Mouse (Mus musculus): ENCODE data around the gene Macrod1. TPM values are rescaled to one million over a fixed set of nuclear protein-coding genes. Genes with fewer than 3 reads are reported as not detected.

The Macrod1 gene
- polyA plus RNA-seq, 1 experiment from 2014 or later: 12.3 TPM

DNA sequence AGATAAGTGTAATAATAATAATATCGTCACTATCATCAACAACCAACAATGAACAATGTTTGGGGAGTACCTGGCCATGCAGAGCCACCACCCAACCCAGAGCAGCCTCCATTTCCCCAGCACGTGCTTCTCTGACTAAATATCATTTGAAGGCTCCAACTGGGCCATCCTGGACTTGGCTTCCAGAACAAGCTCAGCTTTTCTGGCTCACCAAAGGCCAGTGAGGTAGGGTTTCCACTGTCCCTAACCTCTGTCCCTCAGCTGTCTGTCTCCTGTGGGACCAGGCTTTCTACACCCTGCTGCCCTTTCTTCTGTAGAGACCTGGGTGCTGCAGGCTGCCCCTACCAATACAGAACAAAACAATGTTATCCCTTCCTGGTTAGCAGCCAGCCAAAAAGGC, 50.0 kb downstream of the Macrod1 start:
- H3K4me3 ChIP-seq (replicated peaks): no peak overlapping the region
- no peak overlapping the region for H3K9ac ChIP-seq (replicated peaks)
- no peaks in the 10 kb centered on the region for H3K36me3 ChIP-seq
- H3K27ac ChIP-seq: no peak overlapping the region
- ATAC-seq (ENCODE audit: insufficient number of reproducible peaks, insufficient read depth, low FRiP score, low TSS enrichment, low read depth): no peak
- peaks cover 59% of the 10 kb centered on the region for H3K4me1 ChIP-seq (replicated peaks)
- peaks cover 73% of the 10 kb centered on the region for H3K27me3 ChIP-seq
- no peak overlapping the region for H3K4me2 ChIP-seq
- no peaks in the 10 kb centered on the region for H3K9me3 ChIP-seq
- 92% methylated on average over 2 of the region's 2 CpGs for WGBS

DNA sequence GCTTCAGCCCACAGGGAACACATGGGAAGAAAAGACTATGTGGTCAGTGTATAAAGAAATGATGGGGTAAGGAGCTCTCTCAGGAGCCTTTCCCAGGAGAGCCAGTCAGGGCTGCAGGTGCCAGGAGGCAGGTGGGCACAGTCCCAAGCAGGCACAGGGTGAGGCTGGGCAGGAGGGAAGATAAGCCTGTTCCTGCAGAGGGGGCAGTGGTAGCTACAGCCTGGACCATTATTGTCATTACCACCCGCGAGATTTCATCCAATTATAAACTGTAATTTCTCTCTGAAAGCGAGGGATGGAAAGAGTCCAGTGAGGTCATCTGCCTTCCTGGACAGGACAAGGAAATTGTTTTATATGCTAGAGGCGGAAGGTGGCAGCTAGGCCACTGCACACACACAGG, 50.6 kb downstream of the Macrod1 start:
- Histone ChIP-seq H3K4me1 (replicated peaks) (peaks cover 65% of the 10 kb centered on the region), H3K9ac (replicated peaks) (no peak overlapping the region), H3K4me2 (no peak overlapping the region), H3K9me3 (no peaks in the 10 kb centered on the region), H3K36me3 (no peaks in the 10 kb centered on the region), H3K27ac (no peak overlapping the region), H3K27me3 (peaks cover 72% of the 10 kb centered on the region), H3K4me3 (replicated peaks) (no peak overlapping the region)
- ATAC-seq (ENCODE audit: insufficient number of reproducible peaks, insufficient read depth, low FRiP score, low TSS enrichment, low read depth): no peak
- 79% methylated on average over 4 of the region's 4 CpGs for WGBS

DNA sequence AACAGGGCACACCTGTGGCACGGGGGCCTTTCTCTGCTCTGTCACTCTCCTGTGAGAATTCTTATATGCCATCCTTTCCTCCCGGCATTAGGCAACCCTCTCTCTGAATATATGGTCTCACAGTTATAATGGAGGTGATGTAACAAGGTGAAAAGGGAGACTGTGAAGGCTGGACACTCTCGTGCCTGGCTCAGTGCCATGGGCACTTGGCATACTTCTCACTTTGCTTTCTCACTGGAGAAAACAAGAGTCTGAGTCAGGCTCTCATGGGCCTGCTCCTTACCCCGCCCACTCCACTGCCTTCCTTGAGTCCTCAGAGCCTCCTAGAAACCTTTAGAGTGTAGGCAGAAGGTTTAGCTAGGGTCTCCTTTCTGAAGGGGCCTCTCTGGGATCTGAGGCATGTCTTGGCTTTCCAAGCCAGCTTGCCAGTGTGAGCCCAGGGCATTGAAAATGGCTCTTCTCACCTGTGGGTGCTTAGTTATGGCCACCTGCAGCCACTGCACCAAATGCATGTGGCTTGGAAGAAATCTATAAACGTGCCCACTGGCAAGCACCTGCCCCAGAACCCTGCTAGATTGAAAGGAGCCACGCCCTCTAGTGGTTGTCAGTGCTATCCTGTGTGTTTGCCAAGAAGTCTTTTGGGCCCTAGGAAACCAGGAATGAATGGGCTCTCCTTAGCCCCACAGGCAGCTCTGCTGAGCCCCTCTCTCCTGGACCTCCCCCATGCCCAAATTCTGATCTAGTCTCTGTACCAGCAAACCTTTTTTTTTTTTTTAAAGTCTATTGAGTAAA, 51.7 kb downstream of the Macrod1 start:
- H3K27me3 ChIP-seq: peaks cover 64% of the 10 kb centered on the region
- no peak overlapping the region for H3K9ac ChIP-seq (replicated peaks)
- H3K9me3 ChIP-seq: no peaks in the 10 kb centered on the region
- H3K4me1 ChIP-seq (replicated peaks): peaks cover 68% of the 10 kb centered on the region
- ATAC-seq (ENCODE audit: insufficient number of reproducible peaks, insufficient read depth, low FRiP score, low TSS enrichment, low read depth): no peak
- no peak overlapping the region for H3K4me2 ChIP-seq
- no peak overlapping the region for H3K27ac ChIP-seq
- 60% methylated on average over 6 of the region's 6 CpGs for WGBS
- no peak overlapping the region for H3K4me3 ChIP-seq (replicated peaks)
- no peaks in the 10 kb centered on the region for H3K36me3 ChIP-seq

DNA sequence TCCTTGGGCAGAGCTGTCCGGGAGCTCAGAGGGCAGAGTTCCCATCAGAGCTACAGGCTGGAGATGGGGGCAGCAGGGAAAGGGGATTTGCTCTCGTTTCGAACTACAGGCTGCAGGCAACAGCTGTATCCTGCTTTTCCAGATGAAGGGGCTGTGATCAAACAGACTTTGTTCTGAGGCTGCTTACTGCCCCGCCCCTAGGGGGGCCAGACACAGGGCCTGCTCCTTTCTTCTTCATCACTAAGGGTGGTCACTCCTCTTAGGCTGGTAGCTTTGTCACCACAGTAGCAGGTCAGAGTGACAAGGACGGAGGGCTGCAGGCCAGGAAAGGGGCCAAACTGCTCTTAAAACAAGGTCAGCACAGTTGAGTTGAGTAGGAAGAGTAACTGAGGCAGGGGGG, 53.5 kb downstream of the Macrod1 start:
- peak overlapping the region; percentile 28; the same call in 1 of the 2 replicates for H3K9ac ChIP-seq (replicated peaks)
- H3K27me3 ChIP-seq: peaks cover 57% of the 10 kb centered on the region
- H3K27ac ChIP-seq: peak overlapping the region; percentile 60
- no peak overlapping the region for H3K4me3 ChIP-seq (replicated peaks)
- no peaks in the 10 kb centered on the region for H3K9me3 ChIP-seq
- ATAC-seq (ENCODE audit: insufficient number of reproducible peaks, insufficient read depth, low FRiP score, low TSS enrichment, low read depth): no peak
- peaks cover 68% of the 10 kb centered on the region for H3K4me1 ChIP-seq (replicated peaks)
- H3K36me3 ChIP-seq: no peaks in the 10 kb centered on the region
- WGBS: 7% methylated on average over 5 of the region's 5 CpGs
- H3K4me2 ChIP-seq: 0 out of 2 replicates have a peak overlapping the region, but pooled peaks have one; percentile 0

DNA sequence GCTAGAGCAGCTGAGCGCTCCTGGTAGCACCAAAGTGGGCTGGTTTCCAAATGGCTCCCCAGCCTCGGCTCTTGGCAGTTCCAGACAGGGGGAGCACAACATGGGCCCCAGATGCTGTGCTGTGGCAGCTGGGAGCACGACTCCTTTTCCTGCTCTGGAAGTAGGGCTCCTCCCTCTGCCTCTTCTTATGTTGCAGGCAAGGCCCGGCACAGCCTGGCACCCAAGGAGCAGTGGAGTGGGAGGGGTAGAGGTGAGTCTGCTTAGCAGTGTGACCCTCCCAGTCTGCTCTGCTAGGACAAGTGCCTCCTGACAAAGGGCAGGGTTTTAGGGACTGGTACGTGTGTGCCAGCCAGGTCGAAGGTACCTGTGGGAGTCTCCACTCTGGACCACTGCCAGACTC, 54.3 kb downstream of the Macrod1 start:
- ATAC-seq (ENCODE audit: insufficient number of reproducible peaks, insufficient read depth, low FRiP score, low TSS enrichment, low read depth): no peak
- peak overlapping the region; percentile 60; the same call in 1 of the 2 replicates for H3K27ac ChIP-seq
- 0 out of 2 replicates have a peak overlapping the region, but pooled peaks have one; percentile 0 for H3K4me2 ChIP-seq
- WGBS: 40% methylated on average over 6 of the region's 6 CpGs
- peaks cover 69% of the 10 kb centered on the region for H3K4me1 ChIP-seq (replicated peaks)
- H3K9me3 ChIP-seq: no peaks in the 10 kb centered on the region
- no peaks in the 10 kb centered on the region for H3K36me3 ChIP-seq
- peaks cover 55% of the 10 kb centered on the region for H3K27me3 ChIP-seq
- no peak overlapping the region for H3K9ac ChIP-seq (replicated peaks)
- no peak overlapping the region for H3K4me3 ChIP-seq (replicated peaks)

DNA sequence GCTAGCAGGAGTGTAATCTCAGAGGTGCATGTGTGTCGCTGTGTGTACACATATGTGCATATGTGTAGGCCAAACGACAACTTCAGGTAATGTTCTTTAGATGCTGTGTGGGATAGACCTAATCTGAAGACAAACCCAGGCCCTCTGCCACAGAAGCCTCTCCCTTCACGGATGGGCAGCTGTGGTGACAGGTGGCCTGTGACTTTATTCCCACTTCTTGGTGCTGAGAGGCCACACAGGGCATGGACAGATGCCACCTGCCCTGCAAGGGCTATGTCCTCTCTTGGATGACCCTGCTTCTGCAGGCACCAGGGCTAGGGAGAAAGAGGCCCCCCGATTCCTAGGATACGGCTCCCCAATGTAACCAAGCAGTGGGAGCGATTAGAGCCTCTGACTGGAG, 54.7 kb downstream of the Macrod1 start:
- peaks cover 74% of the 10 kb centered on the region for H3K4me1 ChIP-seq (replicated peaks)
- no peak for ATAC-seq (ENCODE audit: insufficient number of reproducible peaks, insufficient read depth, low FRiP score, low TSS enrichment, low read depth)
- H3K27me3 ChIP-seq: peaks cover 55% of the 10 kb centered on the region
- no peaks in the 10 kb centered on the region for H3K36me3 ChIP-seq
- no peak overlapping the region for H3K9ac ChIP-seq (replicated peaks)
- H3K4me2 ChIP-seq: no peak overlapping the region
- H3K27ac ChIP-seq: no peak overlapping the region
- H3K4me3 ChIP-seq (replicated peaks): no peak overlapping the region
- H3K9me3 ChIP-seq: no peaks in the 10 kb centered on the region
- WGBS: 85% methylated on average over 6 of the region's 6 CpGs

DNA sequence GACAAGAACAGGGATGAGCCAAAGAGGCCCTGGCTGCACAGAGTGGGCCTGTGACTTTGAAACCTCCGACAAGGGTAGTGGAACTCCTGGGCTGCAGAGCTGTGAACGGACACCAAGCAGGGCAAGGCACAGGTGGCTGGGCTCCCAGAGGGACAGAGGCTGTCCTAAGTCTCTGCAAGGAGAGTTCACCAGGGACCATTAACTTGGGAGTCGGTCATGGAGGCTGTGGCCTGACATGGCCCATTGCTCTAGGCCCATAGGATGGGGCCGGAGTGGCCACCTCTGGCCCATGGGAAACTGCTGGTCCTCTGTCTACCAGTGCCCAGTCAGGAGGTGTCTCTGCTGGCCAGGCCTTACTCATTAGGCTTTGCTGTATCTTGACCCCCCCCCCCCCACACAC, 55.1 kb downstream of the Macrod1 start:
- no peak overlapping the region for H3K9ac ChIP-seq (replicated peaks)
- H3K9me3 ChIP-seq: no peaks in the 10 kb centered on the region
- ATAC-seq (ENCODE audit: insufficient number of reproducible peaks, insufficient read depth, low FRiP score, low TSS enrichment, low read depth): no peak
- 88% methylated on average over 4 of the region's 4 CpGs for WGBS
- peaks cover 78% of the 10 kb centered on the region for H3K4me1 ChIP-seq (replicated peaks)
- peak overlapping the region; percentile 87 for H3K27ac ChIP-seq
- H3K4me3 ChIP-seq (replicated peaks): no peak overlapping the region
- peaks cover 53% of the 10 kb centered on the region for H3K27me3 ChIP-seq
- no peaks in the 10 kb centered on the region for H3K36me3 ChIP-seq
- H3K4me2 ChIP-seq: no peak overlapping the region

DNA sequence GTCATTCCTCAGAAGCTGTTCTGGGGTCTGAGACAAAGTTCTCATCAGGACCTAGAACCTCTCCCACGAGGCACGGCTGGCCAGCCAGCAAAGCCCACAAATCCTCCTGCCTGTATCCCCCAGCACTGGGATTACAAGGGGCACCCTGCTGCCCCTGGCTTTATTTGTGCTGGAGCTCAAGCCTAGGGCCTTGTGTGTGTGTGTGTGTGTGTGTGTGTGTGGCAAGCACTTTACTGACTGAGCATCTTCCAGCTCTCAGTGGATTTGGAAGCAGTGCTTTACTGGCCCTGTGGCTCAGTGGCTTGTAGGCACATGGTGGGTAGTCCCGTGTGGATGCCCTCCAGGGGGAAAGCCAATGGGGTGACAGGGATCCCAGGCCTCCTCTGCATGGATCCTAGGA, 56.0 kb downstream of the Macrod1 start:
- H3K9ac ChIP-seq (replicated peaks): no peak overlapping the region
- H3K4me1 ChIP-seq (replicated peaks): peaks cover 85% of the 10 kb centered on the region
- WGBS: 21% methylated on average over 3 of the region's 3 CpGs

DNA sequence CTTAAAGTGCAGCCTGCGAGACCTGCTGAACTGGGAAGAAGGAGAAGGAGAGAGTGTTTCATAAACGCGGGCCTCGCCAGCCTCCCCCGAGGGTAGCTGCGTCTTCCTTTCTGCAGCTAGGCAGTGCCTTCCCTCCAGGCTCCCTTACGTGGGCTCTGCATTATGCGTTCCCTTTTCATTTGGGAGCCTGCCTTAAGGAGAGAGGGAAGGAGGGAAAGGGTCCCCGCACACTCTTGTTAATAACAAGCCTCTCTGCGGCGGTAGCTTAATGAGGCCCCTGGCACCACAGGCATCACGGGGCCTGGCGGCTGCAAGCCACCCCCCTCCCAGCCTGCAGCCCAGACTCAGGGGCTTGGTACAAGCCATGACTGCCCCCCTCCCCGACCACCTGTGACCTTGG, 57.0 kb downstream of the Macrod1 start:
- 7% methylated on average over 14 of the region's 14 CpGs for WGBS
- Histone ChIP-seq H3K36me3 (no peaks in the 10 kb centered on the region), H3K4me3 (replicated peaks) (no peak overlapping the region), H3K9me3 (no peaks in the 10 kb centered on the region), H3K4me2 (peak overlapping the region; percentile 41), H3K4me1 (replicated peaks) (peaks cover 93% of the 10 kb centered on the region), H3K9ac (replicated peaks) (no peak overlapping the region), H3K27me3 (peaks cover 44% of the 10 kb centered on the region), H3K27ac (peak overlapping the region; percentile 87)
- peak; percentile 29 for ATAC-seq (ENCODE audit: insufficient number of reproducible peaks, insufficient read depth, low FRiP score, low TSS enrichment, low read depth)

More for the DNA sequence above, 56.0 kb downstream of the Macrod1 start:
- H3K36me3 ChIP-seq: no peaks in the 10 kb centered on the region
- H3K27me3 ChIP-seq: peaks cover 44% of the 10 kb centered on the region
- ATAC-seq (ENCODE audit: insufficient number of reproducible peaks, insufficient read depth, low FRiP score, low TSS enrichment, low read depth): no peak
- no peak overlapping the region for H3K4me3 ChIP-seq (replicated peaks)
- 0 out of 2 replicates have a peak overlapping the region, but pooled peaks have one; percentile 41 for H3K4me2 ChIP-seq
- no peaks in the 10 kb centered on the region for H3K9me3 ChIP-seq
- peak overlapping the region; percentile 87 for H3K27ac ChIP-seq

DNA sequence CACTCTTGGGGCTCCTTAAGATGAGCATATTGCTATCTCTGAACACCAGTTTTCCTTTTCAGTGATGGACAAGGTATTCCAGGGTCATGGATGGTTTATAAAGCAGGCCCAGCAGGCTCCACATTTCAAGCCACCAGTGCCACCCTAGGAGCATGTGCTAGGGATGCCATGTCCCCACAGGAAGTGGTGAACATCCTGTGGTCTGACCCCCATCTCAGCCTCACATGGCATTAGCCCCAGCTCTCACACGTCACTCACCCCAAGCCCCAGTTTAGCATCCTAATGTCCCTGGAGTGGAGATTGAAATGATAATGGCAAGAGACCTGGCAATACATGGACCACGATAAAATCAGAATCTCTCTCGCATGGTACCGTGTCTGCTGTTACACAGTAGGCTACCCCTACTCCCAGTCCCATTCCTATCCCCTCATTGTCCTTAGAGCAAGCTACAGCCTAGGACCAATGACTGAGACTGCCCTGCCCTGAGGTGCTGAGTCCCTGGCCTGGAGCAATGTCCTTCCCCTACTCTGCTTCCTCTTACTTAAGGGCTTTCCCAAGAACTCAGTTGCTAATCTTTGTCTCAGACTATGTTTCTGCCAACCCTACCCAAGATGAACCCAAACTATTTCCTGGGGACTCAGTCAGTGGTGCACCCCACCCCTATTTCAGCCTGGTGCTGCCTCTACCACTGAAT, 59.6 kb downstream of the Macrod1 start:
- Histone ChIP-seq H3K4me1 (replicated peaks) (peaks cover 81% of the 10 kb centered on the region), H3K4me3 (replicated peaks) (no peak overlapping the region), H3K27me3 (peaks cover 47% of the 10 kb centered on the region), H3K9me3 (no peaks in the 10 kb centered on the region), H3K27ac (peak overlapping the region; percentile 79; the same call in 1 of the 2 replicates), H3K4me2 (peak overlapping the region; percentile 7; the same call in 1 of the 2 replicates), H3K9ac (replicated peaks) (no peak overlapping the region), H3K36me3 (no peaks in the 10 kb centered on the region)
- WGBS: 80% methylated on average over 4 of the region's 4 CpGs
- no peak for ATAC-seq (ENCODE audit: insufficient number of reproducible peaks, insufficient read depth, low FRiP score, low TSS enrichment, low read depth)

DNA sequence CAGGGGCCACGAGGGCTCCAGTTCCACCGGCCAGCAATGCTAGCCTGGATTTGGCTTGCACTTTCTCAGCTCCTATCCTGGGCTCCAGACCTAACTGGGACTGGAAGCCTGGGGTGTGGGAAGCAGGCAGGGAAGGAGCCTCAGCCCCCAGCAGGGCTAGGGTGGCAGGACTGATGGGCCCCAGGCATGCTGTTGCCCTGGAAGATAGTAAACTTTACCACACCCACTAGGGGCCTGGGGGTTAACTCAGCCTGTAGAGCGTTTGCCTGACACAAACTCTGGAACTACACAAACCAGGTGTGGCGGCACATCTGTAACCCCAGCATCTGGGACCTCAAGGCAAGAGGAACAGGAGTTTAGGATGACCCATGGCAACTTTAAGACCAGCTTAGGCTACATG, 60.5 kb downstream of the Macrod1 start:
- 23% methylated on average over 4 of the region's 4 CpGs for WGBS
- Histone ChIP-seq H3K4me2 (0 out of 2 replicates have a peak overlapping the region, but pooled peaks have one; percentile 7), H3K27me3 (peaks cover 50% of the 10 kb centered on the region), H3K4me3 (replicated peaks) (no peak overlapping the region), H3K36me3 (no peaks in the 10 kb centered on the region), H3K9ac (replicated peaks) (no peak overlapping the region), H3K27ac (peak overlapping the region; percentile 79), H3K4me1 (replicated peaks) (peaks cover 81% of the 10 kb centered on the region), H3K9me3 (no peaks in the 10 kb centered on the region)
- no peak for ATAC-seq (ENCODE audit: insufficient number of reproducible peaks, insufficient read depth, low FRiP score, low TSS enrichment, low read depth)

Measured in limb, embryonic 12.5 days (tissue).